Mouse (Mus musculus): ENCODE data around the gene Arl4a.

The Arl4a gene

DNA sequence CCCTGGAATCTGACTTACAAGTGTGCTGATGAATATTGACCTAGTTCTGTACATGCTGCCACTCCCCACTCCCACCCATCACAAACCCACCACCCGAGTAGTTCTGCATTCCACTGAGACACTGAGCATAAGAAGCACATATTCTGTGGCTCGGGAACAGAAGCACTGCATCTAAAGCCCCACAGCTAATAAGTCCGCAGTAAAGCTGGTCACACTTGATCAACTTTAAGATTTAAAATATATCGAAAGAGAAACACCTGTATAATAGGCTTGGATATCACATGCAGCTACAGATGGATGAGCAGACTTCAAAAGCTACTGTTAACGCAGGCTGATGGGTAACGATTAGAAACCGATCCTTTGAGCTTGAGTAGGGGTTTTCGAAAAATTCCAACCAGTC lies 78.7 kb downstream of the Arl4a start:
- no peak for DNase-seq (ENCODE audit: extremely low read depth, low read depth)

GRCm38 (mm10) chr12:39957931-39958671 lies 79.7 kb downstream of the Arl4a start:
- DNase-seq (ENCODE audit: extremely low read depth, low read depth) = no peak

DNA sequence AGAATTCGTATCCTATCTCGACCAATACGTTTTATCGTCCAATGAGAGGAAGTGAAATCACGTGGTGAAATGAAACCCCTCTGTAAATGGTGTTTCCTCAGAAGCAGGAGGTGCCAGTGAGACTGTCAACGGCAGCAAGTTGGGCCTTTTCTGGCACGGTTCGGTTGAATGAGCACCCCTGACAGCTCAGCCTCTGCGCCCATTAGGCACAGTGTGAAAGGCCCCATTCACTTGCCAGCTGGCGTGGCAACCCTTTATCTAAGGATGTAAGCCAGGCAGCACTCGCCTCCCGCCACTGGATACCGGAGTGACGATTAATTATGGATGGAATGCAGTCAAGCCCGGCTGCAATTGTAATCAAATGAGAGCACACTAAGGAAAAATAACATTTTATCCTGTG lies 81.4 kb downstream of the Arl4a start:
- no peak for DNase-seq (ENCODE audit: extremely low read depth, low read depth)
